Mouse (Mus musculus) layer of hippocampus, postnatal 10 days (tissue): ENCODE results near the gene Cfap65. TPM values are rescaled to one million over a fixed set of nuclear protein-coding genes. Genes with fewer than 3 reads are reported as not detected.

Experiments
- DNase-seq, 2 experiments: peaks; one replicate each; pipeline ENCODE4 v3.0.0; 2021; ENCODE audit warnings: low spot score in 2 of 2
- total RNA-seq, 2 experiments: library from RNA; stranded (reverse); gene quantifications; 2 replicates each; pipeline ENCODE4 v1.2.3; 2021

Cfap65 gene
- total RNA-seq, 2 experiments from 2014 or later, result 3.3 to 3.9 TPM

GRCm38 (mm10) chr1:74882828-74883227 lies 52.6 kb downstream of the Cfap65 start:
- no peak for DNase-seq

GRCm38 (mm10) chr1:74882055-74882734 lies 53.2 kb downstream of the Cfap65 start:
- DNase-seq, result no peak

GRCm38 (mm10) chr1:74880785-74881360 lies 54.5 kb downstream of the Cfap65 start:
- peak; percentile 74 to 78 for DNase-seq

GRCm38 (mm10) chr1:74877199-74877598 lies 58.2 kb downstream of the Cfap65 start:
- DNase-seq, result no peak

- DNase-seq, result no peak
Measured at GRCm38 (mm10) chr1:74872218-74872617, 63.2 kb downstream of the Cfap65 start.

GRCm38 (mm10) chr1:74861783-74862182 lies 73.6 kb downstream of the Cfap65 start:
- no peak for DNase-seq

GRCm38 (mm10) chr1:74859223-74859984 lies 76.0 kb downstream of the Cfap65 start:
- peak; percentile 20 to 31 for DNase-seq

- DNase-seq, result peak in 1 of 2 experiments; percentile 16
Measured at GRCm38 (mm10) chr1:74858805-74859204, 76.6 kb downstream of the Cfap65 start.

GRCm38 (mm10) chr1:74858171-74858719 lies 77.2 kb downstream of the Cfap65 start:
- peak; percentile 83 to 89 for DNase-seq

- peak; percentile 16 to 26 for DNase-seq
Measured at GRCm38 (mm10) chr1:74857677-74858076, 77.7 kb downstream of the Cfap65 start.

- DNase-seq, result peak; percentile 13 to 16
Measured at GRCm38 (mm10) chr1:74857201-74857600, 78.2 kb downstream of the Cfap65 start.

GRCm38 (mm10) chr1:74856791-74857190 lies 78.6 kb downstream of the Cfap65 start:
- DNase-seq, result peak in 1 of 2 experiments; percentile 25

GRCm38 (mm10) chr1:74856439-74856720 lies 79.0 kb downstream of the Cfap65 start:
- DNase-seq, result no peak

GRCm38 (mm10) chr1:74855651-74856438 lies 79.6 kb downstream of the Cfap65 start:
- DNase-seq, result peak; percentile 34 to 47

- DNase-seq, result no peak
Measured at GRCm38 (mm10) chr1:74855156-74855555, 80.2 kb downstream of the Cfap65 start.

GRCm38 (mm10) chr1:74854306-74855056 lies 80.9 kb downstream of the Cfap65 start, which contains the start of gene Cdk5r2:
Gene Cdk5r2, plus strand, starts transcription at chr1:74854934.
- DNase-seq, result peak; percentile 90 to 93
